Mouse (Mus musculus) testis, adult 2 months (tissue): ENCODE results near the gene Dclre1b. TPM values are rescaled to one million over a fixed set of nuclear protein-coding genes. Genes with fewer than 3 reads are reported as not detected.

Experiments
- H3K27ac ChIP-seq: fragments of 200-500 bp; 2 replicates; pipeline ENCODE4 v1.5.1; 2012; ENCODE audit warnings: low read depth, low read length; ENCODE audit not compliant: control insufficient read depth, insufficient read depth
- H3K27me3 ChIP-seq: fragments of 200-500 bp; 2 replicates; pipeline ENCODE4 v1.6.1; 2012; ENCODE audit warnings: mild to moderate bottlenecking, low read length, moderate library complexity; ENCODE audit not compliant: control insufficient read depth, insufficient read depth
- H3K36me3 ChIP-seq: fragments of 200-500 bp; 2 replicates; pipeline ENCODE4 v1.6.1; 2012; ENCODE audit warnings: mild to moderate bottlenecking, low read length; ENCODE audit not compliant: control insufficient read depth, insufficient read depth
- H3K4me1 ChIP-seq: fragments of 200-500 bp; 2 replicates; pipeline ENCODE4 v1.6.1; 2012; ENCODE audit warnings: low read length; ENCODE audit not compliant: control insufficient read depth, insufficient read depth
- H3K4me3 ChIP-seq: fragments of 200-500 bp; 2 replicates; pipeline ENCODE4 v1.5.1; 2012; ENCODE audit warnings: low read depth, mild to moderate bottlenecking, low read length, moderate library complexity, mixed read lengths; ENCODE audit not compliant: control insufficient read depth
- CTCF ChIP-seq: fragments of 200-500 bp; IDR thresholded peaks from 2 replicates; pipeline ENCODE4 v1.5.1; 2012; ENCODE audit warnings: low read depth, mild to moderate bottlenecking, inconsistent platforms, low read length, moderate library complexity; ENCODE audit not compliant: control insufficient read depth, insufficient read depth, insufficient replicate concordance
- POLR2A ChIP-seq: fragments of 200-500 bp; IDR thresholded peaks from 2 replicates; pipeline ENCODE4 v1.6.1; 2012; ENCODE audit warnings: low read depth, mild to moderate bottlenecking, inconsistent platforms, low read length, moderate library complexity; ENCODE audit not compliant: control insufficient read depth
- polyA plus RNA-seq: library from polyadenylated mRNA; depleted of rRNA; stranded (reverse); fragments of >200 nt; gene quantifications from 2 replicates; pipeline ENCODE4 v1.2.3, GENCODE M21; 2012

The Dclre1b gene
- polyA plus RNA-seq, 1 experiment, result 7.6 TPM

DNA sequence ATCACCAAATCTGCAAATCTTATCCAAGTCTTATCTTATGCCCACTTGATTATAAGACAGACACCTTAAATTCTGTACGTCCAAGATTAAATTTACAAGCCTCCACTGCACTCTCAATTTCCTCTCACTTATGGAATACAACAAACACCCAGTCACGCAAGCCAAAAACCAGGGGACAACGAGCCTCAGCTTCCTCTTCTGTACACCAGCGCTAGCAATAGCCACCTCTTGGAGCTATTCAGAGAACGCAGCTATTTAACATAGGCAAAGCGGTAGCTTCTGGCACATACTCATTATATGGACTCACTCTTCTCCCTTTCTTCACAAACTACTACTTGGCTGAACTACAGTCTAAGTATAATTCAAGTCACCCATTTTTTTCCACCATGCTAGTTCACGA is 30.1 kb downstream of the Dclre1b start:
- Histone ChIP-seq H3K27ac (no peak overlapping the region), H3K4me3 (no peak overlapping the region), H3K36me3 (peaks cover 1% of the 10 kb centered on the region; the same call in 1 of the 2 replicates), H3K27me3 (no peaks in the 10 kb centered on the region), H3K4me1 (no peaks in the 10 kb centered on the region)
- TF ChIP-seq CTCF (no peak), POLR2A (no peak)

DNA sequence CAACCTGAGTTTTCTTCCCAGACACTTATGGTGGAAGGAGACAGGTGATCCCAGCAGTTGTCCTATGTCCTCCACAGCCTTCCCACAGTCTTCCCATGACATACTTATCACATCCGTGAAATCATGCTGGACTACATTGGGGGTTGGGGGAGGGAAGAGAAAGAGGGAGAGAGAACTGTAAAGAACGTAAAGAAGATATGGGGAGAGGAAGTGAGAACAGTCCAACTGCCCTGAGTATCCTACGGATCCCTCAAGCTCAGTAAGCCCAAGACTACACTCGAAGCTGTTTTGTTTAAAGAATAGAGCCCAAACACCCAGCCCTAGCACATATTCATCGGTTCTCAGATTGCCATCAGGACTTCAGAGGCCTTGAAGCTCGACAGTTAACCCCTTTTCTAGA is 30.6 kb downstream of the Dclre1b start:
- Histone ChIP-seq H3K36me3 (peaks cover 1% of the 10 kb centered on the region; the same call in 1 of the 2 replicates), H3K4me1 (no peaks in the 10 kb centered on the region), H3K27ac (no peak overlapping the region), H3K4me3 (no peak overlapping the region), H3K27me3 (no peaks in the 10 kb centered on the region)
- TF ChIP-seq POLR2A (no peak), CTCF (no peak)

DNA sequence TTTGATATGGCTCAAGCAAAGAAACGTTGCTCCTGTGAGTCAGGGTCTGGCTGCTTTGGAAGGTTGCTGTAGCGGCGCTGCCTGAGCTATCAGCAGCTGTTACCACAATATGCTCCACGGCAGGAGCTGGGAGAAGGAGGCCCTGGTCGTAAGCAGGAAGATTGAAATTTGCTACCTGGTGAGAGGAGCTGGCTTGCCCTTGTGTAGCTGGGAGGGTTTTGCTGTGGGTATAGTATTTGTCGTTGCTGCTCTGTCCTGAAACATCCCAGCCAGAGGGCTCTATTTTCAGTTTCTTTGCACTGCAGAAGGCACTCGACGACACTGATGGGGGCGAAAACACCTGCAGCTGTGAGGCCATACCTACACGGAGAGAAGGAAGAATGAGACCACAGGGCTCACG is 31.3 kb downstream of the Dclre1b start:
- Histone ChIP-seq H3K36me3 (peaks cover 1% of the 10 kb centered on the region; the same call in 1 of the 2 replicates), H3K4me3 (no peak overlapping the region), H3K27me3 (no peaks in the 10 kb centered on the region), H3K27ac (no peak overlapping the region), H3K4me1 (peaks cover 2% of the 10 kb centered on the region; the same call in 1 of the 2 replicates)
- no peak for TF ChIP-seq CTCF
- TF ChIP-seq POLR2A, result no peak

DNA sequence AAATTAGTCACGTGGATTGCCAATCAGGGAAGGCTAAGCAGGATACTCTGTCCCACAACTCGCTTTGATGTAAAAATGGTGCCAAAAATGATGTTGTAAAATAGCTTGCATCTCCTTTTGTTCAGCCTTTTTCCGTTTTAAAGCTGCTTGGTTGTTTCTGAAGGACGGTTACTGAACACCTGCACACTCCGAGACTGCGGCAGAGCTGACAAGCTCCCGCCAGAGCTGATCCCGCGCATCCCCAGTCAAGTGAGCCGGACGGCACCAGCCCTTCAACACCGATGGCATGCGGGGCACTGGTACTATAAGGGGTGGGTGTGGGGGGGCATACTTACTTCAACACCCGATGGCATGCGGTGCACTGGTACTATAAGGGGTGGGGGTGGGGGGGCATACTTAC is 35.2 kb downstream of the Dclre1b start:
- Histone ChIP-seq H3K4me1 (peaks cover 6% of the 10 kb centered on the region; the same call in 1 of the 2 replicates), H3K27me3 (no peaks in the 10 kb centered on the region), H3K4me3 (no peak overlapping the region), H3K36me3 (peaks cover 1% of the 10 kb centered on the region; the same call in 1 of the 2 replicates), H3K27ac (no peak overlapping the region)
- TF ChIP-seq POLR2A, result no peak
- TF ChIP-seq CTCF, result no peak

DNA sequence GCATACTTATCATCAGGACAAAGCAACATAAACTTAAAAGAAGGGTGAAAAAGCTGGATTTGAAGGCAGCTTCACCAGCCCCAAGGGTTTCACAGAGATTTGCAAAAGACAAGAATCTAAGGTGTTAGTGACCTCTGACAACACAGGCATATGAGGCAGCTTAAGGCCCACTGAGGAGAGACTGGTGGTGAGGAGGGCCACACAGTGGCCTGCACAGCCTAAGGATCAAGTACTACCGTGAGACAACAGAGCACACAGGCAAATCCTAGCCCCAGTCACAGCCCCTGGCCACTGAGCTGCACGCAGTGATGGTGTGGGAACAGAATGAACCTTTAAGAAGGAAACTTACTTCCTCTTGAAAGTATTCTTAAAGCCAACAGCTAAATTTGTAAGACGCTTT is 35.7 kb downstream of the Dclre1b start:
- no peaks in the 10 kb centered on the region for H3K27me3 ChIP-seq
- peak overlapping the region; percentile 34; the same call in 1 of the 2 replicates for H3K27ac ChIP-seq
- no peak for TF ChIP-seq POLR2A
- TF ChIP-seq CTCF, result no peak
- peak overlapping the region; percentile 57 for H3K4me3 ChIP-seq
- peaks cover 1% of the 10 kb centered on the region; the same call in 1 of the 2 replicates for H3K36me3 ChIP-seq
- peaks cover 6% of the 10 kb centered on the region; the same call in 1 of the 2 replicates for H3K4me1 ChIP-seq

DNA sequence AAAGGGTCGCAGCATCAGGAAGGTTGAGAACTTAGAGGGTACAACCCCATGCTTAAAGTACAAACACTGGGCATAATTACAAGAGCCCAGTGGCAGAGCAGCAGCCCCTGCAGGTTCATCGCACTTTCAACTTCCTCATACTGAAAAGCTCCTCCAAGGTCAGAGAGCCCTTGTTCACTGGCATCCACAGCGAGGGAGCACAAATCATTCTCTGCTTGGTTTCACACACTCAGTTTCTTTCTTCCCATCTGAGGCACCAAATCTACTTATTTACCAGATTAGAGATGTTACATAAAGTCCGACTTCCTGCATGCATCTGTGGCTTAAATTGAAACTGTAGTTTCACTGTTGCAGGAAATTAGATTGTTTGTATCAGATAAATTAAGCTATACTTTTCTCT is 36.4 kb downstream of the Dclre1b start:
- Histone ChIP-seq H3K4me1 (peaks cover 6% of the 10 kb centered on the region; the same call in 1 of the 2 replicates), H3K27me3 (no peaks in the 10 kb centered on the region), H3K36me3 (peaks cover 1% of the 10 kb centered on the region; the same call in 1 of the 2 replicates), H3K4me3 (peak overlapping the region; percentile 65), H3K27ac (no peak overlapping the region)
- TF ChIP-seq POLR2A, result no peak
- no peak for TF ChIP-seq CTCF

DNA sequence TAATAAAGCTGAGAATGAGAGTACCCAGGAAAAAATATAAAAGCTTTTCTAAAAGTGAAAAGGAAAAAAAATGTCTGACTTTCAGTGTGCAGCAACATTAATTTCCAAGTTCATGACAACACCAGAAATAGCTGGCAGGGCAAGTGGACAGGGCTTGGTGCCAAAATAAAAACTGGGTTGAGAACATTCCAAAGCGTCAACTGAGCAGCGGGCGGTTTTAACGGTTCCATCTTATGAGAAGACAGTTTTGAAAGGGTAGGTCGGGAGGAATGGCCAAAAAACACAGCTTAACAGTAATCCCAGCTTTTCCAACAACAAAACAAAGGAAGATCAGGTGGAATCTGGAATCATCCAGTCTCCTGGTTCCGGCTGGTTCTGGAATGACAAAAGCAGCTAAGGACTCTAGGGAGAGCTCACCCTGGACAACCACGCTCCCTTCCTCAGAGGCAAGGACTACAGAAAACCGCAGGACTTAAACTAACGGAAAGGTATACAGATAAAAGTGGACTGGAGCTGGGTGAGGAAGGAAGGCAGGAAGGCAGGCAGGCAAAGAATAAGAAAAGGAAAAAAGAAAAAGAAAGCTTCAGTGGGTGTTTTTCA is 37.6 kb downstream of the Dclre1b start:
- peak overlapping the region; percentile 76 for H3K4me3 ChIP-seq
- H3K36me3 ChIP-seq, result peaks cover 1% of the 10 kb centered on the region; the same call in 1 of the 2 replicates
- no peaks in the 10 kb centered on the region for H3K27me3 ChIP-seq
- H3K27ac ChIP-seq, result peak overlapping the region; percentile 62
- TF ChIP-seq POLR2A (no peak; the same call in 1 of the 2 replicates), CTCF (no peak)
- peaks cover 6% of the 10 kb centered on the region; the same call in 1 of the 2 replicates for H3K4me1 ChIP-seq
